Mouse (Mus musculus): ENCODE measurements around the gene Itpr1. TPM values are rescaled to one million over a fixed set of nuclear protein-coding genes. Genes with fewer than 3 reads are reported as not detected.

Gene Itpr1
- polyA plus RNA-seq, 1 experiment from 2014 or later, result 8.3 TPM

DNA sequence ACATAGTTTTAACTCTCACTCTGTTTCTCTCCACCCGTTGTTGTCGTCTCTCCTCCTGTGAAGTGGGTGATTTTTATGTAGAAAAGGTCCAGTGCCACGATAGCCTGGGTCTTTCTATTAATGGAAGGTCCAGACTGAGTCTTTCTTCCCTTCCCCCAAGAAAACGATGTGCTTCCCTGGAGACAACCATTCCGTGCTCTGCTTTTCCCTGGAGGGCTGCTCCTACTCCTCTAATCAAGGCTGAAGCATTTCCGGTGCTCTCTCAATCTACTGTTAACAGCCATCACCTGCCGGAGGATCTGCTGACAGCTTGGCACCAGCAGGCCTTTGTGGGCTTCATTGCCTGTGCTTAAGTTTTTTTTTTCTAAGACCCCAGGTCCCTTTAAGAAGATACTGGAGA is 60.6 kb downstream of the Itpr1 start:
- H3K9ac ChIP-seq (ENCODE audit: low read depth, low read length), result no peak overlapping the region
- H3K27me3 ChIP-seq (replicated peaks; ENCODE audit: control insufficient read depth, insufficient read depth, low read length), result no peaks in the 10 kb centered on the region
- no peak overlapping the region for H3K4me3 ChIP-seq (ENCODE audit: low read depth, low read length)
- H3K4me2 ChIP-seq, result no peak overlapping the region
- DNase-seq (ENCODE audit: low spot score), result no peak
- 80% methylated on average over 7 of the region's 7 CpGs for WGBS
- H3K9me3 ChIP-seq (ENCODE audit: control insufficient read depth, low read length), result no peaks in the 10 kb centered on the region
- no peak for ATAC-seq (replicated peaks; ENCODE audit: low FRiP score)
- no peaks in the 10 kb centered on the region for H3K36me3 ChIP-seq (ENCODE audit: control insufficient read depth, insufficient read depth, low read length)
- no peak overlapping the region for H3K27ac ChIP-seq (ENCODE audit: low read depth, low read length)
- H3K4me1 ChIP-seq (replicated peaks; ENCODE audit: control insufficient read depth, insufficient read depth, low read length), result peaks cover 5% of the 10 kb centered on the region; the same call in 1 of the 2 replicates

DNA sequence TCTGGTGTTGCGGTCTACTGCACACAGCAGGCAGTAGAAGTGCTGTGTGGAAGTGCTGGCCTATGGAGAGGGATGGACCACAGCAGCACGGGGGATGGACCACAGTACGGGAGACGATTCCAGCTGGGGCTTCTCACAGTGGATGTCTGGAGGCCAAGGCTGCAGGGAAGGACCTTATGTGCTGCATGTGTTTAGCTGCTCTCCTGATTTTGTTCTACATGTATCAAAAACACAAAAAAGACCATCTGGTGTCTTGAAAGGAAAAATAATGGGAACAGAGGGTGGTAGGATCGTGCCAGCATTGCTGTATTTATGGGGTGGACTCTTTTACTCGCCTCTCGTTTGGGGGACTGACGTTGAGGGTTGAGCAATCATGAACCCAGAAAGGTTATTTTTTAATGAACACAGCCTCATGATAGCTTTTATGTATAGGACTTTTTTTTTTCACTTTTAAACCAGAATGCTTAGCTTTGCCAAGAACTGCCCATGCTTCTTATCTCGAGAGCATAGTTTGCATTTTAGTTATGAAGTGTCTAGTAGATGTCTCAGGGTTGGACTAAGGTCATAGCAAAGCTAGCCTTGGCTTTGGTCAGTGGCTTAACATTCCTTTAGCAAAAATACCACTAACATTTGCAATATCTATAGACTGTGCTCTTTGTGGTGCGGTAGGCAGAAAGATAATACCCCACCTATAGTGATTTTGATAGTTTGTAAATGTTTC is 61.6 kb downstream of the Itpr1 start:
- H3K4me2 ChIP-seq, result no peak overlapping the region
- WGBS, result 76% methylated on average over 10 of the region's 10 CpGs
- no peaks in the 10 kb centered on the region for H3K9me3 ChIP-seq (ENCODE audit: control insufficient read depth, low read length)
- DNase-seq (ENCODE audit: low spot score), result no peak
- H3K4me3 ChIP-seq (ENCODE audit: low read depth, low read length), result no peak overlapping the region
- H3K4me1 ChIP-seq (replicated peaks; ENCODE audit: control insufficient read depth, insufficient read depth, low read length), result peaks cover 5% of the 10 kb centered on the region; the same call in 1 of the 2 replicates
- H3K27me3 ChIP-seq (replicated peaks; ENCODE audit: control insufficient read depth, insufficient read depth, low read length), result no peaks in the 10 kb centered on the region
- H3K36me3 ChIP-seq (ENCODE audit: control insufficient read depth, insufficient read depth, low read length), result no peaks in the 10 kb centered on the region
- no peak overlapping the region for H3K27ac ChIP-seq (ENCODE audit: low read depth, low read length)
- ATAC-seq (replicated peaks; ENCODE audit: low FRiP score), result no peak
- H3K9ac ChIP-seq (ENCODE audit: low read depth, low read length), result no peak overlapping the region

DNA sequence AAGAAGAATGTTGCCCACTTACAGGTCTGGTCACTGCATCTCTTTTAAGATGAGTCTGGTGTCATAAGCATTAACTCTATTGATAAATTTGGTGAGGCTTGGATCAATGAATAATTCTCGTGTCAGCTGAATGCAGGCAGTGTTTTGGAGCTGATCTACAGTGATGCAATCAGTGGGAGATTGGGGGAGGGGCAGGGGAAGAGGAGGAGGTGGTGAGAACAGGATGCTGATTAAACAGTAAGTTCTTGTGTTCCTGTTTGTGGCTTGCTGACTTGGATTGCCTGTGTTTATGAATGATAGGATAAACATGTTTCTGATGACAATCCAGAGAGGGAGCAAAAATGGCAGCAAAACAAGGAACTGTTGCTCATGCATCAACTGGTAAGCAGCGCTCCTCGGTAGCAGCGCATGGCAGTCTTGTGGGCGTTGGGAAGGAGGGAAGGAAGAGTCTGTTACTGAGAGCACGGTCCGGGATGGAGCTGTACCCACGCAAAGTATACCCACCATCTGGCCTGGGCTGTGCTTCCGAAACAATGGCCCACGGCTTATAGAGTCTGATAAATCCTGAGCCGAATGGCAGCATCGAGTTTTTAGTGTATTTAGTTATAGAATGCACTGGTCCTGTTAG is 64.1 kb downstream of the Itpr1 start:
- WGBS, result 82% methylated on average over 12 of the region's 12 CpGs
- Histone ChIP-seq H3K4me1 (replicated peaks; ENCODE audit: control insufficient read depth, insufficient read depth, low read length) (peaks cover 5% of the 10 kb centered on the region; the same call in 1 of the 2 replicates), H3K9me3 (ENCODE audit: control insufficient read depth, low read length) (no peaks in the 10 kb centered on the region), H3K4me2 (no peak overlapping the region), H3K27ac (ENCODE audit: low read depth, low read length) (no peak overlapping the region), H3K27me3 (replicated peaks; ENCODE audit: control insufficient read depth, insufficient read depth, low read length) (no peaks in the 10 kb centered on the region), H3K36me3 (ENCODE audit: control insufficient read depth, insufficient read depth, low read length) (no peaks in the 10 kb centered on the region), H3K4me3 (ENCODE audit: low read depth, low read length) (no peak overlapping the region), H3K9ac (ENCODE audit: low read depth, low read length) (no peak overlapping the region)
- ATAC-seq (replicated peaks; ENCODE audit: low FRiP score) (no peak), DNase-seq (ENCODE audit: low spot score) (no peak)

DNA sequence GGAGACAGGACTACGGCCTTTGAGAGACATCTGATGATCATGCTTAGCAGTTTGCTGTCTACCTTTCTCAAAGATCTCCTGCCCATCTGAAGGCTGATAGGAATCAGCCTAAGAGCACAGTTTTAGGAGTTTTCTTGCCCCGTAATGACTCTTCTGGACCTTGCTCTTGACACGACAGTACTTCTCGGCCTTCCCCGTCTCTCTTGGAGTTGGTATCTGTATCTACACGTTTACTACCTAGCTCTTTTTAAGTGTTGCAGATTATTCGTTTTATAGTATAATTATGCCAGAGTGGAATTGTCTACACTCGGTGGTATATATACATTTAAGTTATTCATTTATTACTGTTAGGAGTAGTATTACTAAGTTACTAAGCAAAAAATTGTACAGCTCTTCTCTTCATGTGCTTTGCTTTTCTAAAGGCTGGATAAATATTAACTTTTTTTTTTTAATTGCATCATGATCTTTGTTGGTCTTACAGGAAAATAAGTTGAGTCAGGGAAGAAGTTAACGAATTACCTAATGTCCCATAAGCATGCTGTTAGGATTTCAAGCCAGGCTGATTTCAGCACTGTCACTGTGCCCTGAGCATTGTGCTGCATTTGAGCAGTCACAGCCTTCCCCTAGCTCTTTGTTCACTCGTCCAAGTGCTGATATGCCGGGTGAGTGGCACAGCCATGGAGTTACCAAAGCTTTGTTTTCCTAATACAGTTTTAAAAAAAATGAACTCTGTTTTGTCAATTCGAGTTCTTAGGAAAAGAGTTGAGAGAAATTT is 64.9 kb downstream of the Itpr1 start:
- no peak overlapping the region for H3K4me3 ChIP-seq (ENCODE audit: low read depth, low read length)
- no peak for ATAC-seq (replicated peaks; ENCODE audit: low FRiP score)
- no peak for DNase-seq (ENCODE audit: low spot score)
- peaks cover 5% of the 10 kb centered on the region; the same call in 1 of the 2 replicates for H3K4me1 ChIP-seq (replicated peaks; ENCODE audit: control insufficient read depth, insufficient read depth, low read length)
- H3K27me3 ChIP-seq (replicated peaks; ENCODE audit: control insufficient read depth, insufficient read depth, low read length), result no peaks in the 10 kb centered on the region
- no peaks in the 10 kb centered on the region for H3K36me3 ChIP-seq (ENCODE audit: control insufficient read depth, insufficient read depth, low read length)
- H3K27ac ChIP-seq (ENCODE audit: low read depth, low read length), result no peak overlapping the region
- 81% methylated on average over 12 of the region's 12 CpGs for WGBS
- H3K9ac ChIP-seq (ENCODE audit: low read depth, low read length), result no peak overlapping the region
- no peak overlapping the region for H3K4me2 ChIP-seq
- H3K9me3 ChIP-seq (ENCODE audit: control insufficient read depth, low read length), result no peaks in the 10 kb centered on the region

DNA sequence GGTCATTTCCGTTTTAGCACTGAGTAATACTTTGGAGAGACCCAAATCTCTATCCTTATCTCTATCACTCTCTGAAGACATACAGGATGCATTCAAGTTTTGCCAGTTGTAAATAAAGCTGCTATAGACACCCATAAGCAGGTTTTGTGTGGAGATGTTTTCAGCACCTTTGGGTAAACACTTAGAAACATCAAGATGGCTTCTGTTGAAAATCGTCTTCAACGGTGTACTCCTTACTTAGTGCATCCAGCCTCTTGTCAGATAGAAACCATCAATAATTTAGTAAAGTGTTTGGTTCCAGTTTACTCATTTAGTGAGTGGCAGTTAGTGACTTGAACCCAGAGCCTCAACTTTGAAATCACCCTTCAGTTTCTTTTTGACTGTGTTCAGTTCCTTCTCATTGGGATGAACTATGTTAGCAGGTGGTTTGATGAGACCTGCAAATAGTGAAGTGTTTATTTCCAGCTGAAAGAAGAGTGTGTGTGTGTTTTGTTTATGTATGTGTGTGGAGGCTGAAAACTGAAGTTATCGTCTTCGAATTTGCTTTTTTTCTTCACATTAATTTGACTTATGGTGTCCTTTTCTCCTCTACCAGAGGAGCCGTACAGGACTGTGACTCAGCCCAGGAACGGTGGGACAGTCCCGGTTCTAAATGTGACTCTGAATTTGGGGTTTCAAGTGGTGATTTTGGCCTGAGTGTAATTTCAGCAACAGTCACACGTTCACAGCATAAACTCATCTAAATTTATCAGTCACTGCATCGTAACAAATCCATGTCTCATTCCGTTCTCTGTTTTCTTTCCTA is 66.1 kb downstream of the Itpr1 start:
- Histone ChIP-seq H3K4me3 (ENCODE audit: low read depth, low read length) (no peak overlapping the region), H3K27me3 (replicated peaks; ENCODE audit: control insufficient read depth, insufficient read depth, low read length) (no peaks in the 10 kb centered on the region), H3K27ac (ENCODE audit: low read depth, low read length) (no peak overlapping the region), H3K36me3 (ENCODE audit: control insufficient read depth, insufficient read depth, low read length) (no peaks in the 10 kb centered on the region), H3K9ac (ENCODE audit: low read depth, low read length) (no peak overlapping the region), H3K9me3 (ENCODE audit: control insufficient read depth, low read length) (no peaks in the 10 kb centered on the region), H3K4me1 (replicated peaks; ENCODE audit: control insufficient read depth, insufficient read depth, low read length) (peaks cover 5% of the 10 kb centered on the region; the same call in 1 of the 2 replicates), H3K4me2 (no peak overlapping the region)
- DNase-seq (ENCODE audit: low spot score) (no peak), ATAC-seq (replicated peaks; ENCODE audit: low FRiP score) (no peak)
- WGBS, result 78% methylated on average over 11 of the region's 11 CpGs

DNA sequence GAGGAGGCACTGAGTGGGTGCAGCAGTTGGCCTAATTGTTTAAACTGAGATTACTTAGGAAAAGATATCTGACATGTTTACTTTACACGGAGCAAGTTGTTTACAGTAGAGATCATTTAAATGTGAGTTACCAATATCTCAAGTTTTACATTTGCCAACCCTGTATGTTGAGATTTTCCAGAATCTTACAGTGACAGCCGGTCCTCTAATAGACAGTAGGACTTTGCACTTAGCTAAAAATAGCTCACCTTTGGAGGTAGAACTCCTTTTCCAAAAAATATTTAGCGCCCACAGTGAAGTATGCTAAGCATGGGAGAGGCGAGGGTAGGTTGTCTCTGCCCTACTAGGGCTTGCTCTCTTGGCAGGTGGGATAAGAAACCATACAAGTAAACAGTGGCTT is 69.2 kb downstream of the Itpr1 start:
- H3K4me3 ChIP-seq (ENCODE audit: low read depth, low read length), result no peak overlapping the region
- DNase-seq (ENCODE audit: low spot score) (no peak), ATAC-seq (replicated peaks; ENCODE audit: low FRiP score) (no peak)
- no peak overlapping the region for H3K4me2 ChIP-seq
- H3K27ac ChIP-seq (ENCODE audit: low read depth, low read length), result no peak overlapping the region
- H3K9me3 ChIP-seq (ENCODE audit: control insufficient read depth, low read length), result no peaks in the 10 kb centered on the region
- no peak overlapping the region for H3K9ac ChIP-seq (ENCODE audit: low read depth, low read length)
- H3K27me3 ChIP-seq (replicated peaks; ENCODE audit: control insufficient read depth, insufficient read depth, low read length), result no peaks in the 10 kb centered on the region
- no peaks in the 10 kb centered on the region for H3K36me3 ChIP-seq (ENCODE audit: control insufficient read depth, insufficient read depth, low read length)
- 55% methylated on average over 4 of the region's 4 CpGs for WGBS
- no peaks in the 10 kb centered on the region for H3K4me1 ChIP-seq (replicated peaks; ENCODE audit: control insufficient read depth, insufficient read depth, low read length)

DNA sequence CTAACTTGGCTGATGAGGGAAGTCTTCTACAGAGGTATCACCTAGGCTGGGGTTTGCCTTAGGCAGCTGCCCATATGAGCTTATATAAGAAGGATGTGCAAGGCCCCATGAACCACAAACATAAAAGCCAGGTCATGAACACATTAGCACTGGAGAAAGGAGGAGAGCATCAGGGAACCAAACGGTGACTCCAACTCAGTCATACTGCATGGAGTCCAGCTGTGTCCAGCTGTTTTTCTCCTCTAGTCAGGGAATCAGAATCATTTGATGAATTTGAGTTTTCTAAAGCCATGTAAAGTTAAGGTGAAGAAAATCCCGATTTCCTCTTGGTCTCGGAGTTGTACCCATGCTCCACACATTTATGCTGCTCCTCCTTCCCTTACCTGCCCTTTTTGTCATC is 69.7 kb downstream of the Itpr1 start:
- ATAC-seq (replicated peaks; ENCODE audit: low FRiP score) (no peak), DNase-seq (ENCODE audit: low spot score) (no peak)
- Histone ChIP-seq H3K4me3 (ENCODE audit: low read depth, low read length) (no peak overlapping the region), H3K4me2 (no peak overlapping the region), H3K27me3 (replicated peaks; ENCODE audit: control insufficient read depth, insufficient read depth, low read length) (no peaks in the 10 kb centered on the region), H3K9ac (ENCODE audit: low read depth, low read length) (no peak overlapping the region), H3K36me3 (ENCODE audit: control insufficient read depth, insufficient read depth, low read length) (no peaks in the 10 kb centered on the region), H3K27ac (ENCODE audit: low read depth, low read length) (no peak overlapping the region), H3K4me1 (replicated peaks; ENCODE audit: control insufficient read depth, insufficient read depth, low read length) (no peaks in the 10 kb centered on the region), H3K9me3 (ENCODE audit: control insufficient read depth, low read length) (no peaks in the 10 kb centered on the region)
- WGBS, result 74% methylated on average over 3 of the region's 3 CpGs

DNA sequence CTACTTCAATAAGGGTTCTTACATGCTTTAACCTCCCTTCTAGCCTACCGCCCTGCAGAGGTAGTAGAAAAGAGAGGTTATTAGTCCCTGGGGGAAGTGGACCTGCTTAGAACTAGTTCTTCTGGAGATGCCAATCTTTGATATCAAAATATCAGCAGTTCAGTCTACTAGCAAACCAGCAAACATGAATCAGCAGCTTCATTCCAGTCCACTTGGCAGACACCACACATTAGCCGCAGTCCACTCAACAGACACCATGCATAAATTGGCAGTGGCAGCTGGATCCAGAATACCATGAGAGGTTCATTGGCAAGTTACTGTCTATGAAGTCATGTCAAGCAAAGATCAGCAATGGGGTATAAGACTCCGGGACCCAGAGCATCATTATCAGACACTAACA is 71.8 kb downstream of the Itpr1 start:
- Histone ChIP-seq H3K36me3 (ENCODE audit: control insufficient read depth, insufficient read depth, low read length) (no peaks in the 10 kb centered on the region), H3K27ac (ENCODE audit: low read depth, low read length) (no peak overlapping the region), H3K4me3 (ENCODE audit: low read depth, low read length) (no peak overlapping the region), H3K9ac (ENCODE audit: low read depth, low read length) (no peak overlapping the region), H3K9me3 (ENCODE audit: control insufficient read depth, low read length) (no peaks in the 10 kb centered on the region), H3K4me2 (no peak overlapping the region), H3K27me3 (replicated peaks; ENCODE audit: control insufficient read depth, insufficient read depth, low read length) (no peaks in the 10 kb centered on the region), H3K4me1 (replicated peaks; ENCODE audit: control insufficient read depth, insufficient read depth, low read length) (no peaks in the 10 kb centered on the region)
- no peak for DNase-seq (ENCODE audit: low spot score)
- no peak for ATAC-seq (replicated peaks; ENCODE audit: low FRiP score)
- WGBS, result 92% methylated on average over 3 of the region's 3 CpGs

Measured in liver, embryonic 11.5 days (tissue).